Mouse (Mus musculus) lung, adult 2 months (tissue): ENCODE results near the gene Atp13a2.

Source experiments
- CTCF ChIP-seq: fragments of 200-500 bp; IDR thresholded peaks from 2 replicates; pipeline ENCODE4 v1.5.1; 2011; ENCODE audit warnings: mild to moderate bottlenecking, low read length, control low read depth; ENCODE audit not compliant: insufficient read depth
- POLR2A ChIP-seq: fragments of 200-500 bp; IDR thresholded peaks from 2 replicates; pipeline ENCODE4 v1.6.1; 2011; ENCODE audit warnings: low read depth, mild to moderate bottlenecking, control low read depth, low read length, borderline replicate concordance; ENCODE audit errors: extremely low read depth

- TF ChIP-seq CTCF, result no peak
- TF ChIP-seq POLR2A, result no peak
Measured at GRCm38 (mm10) chr4:141041117-141041516, 54.4 kb downstream of the Atp13a2 start.
